Mouse (Mus musculus) testis, adult 2 months (tissue): ENCODE results near the gene Paqr7.

ENCODE experiments used
- CTCF ChIP-seq: fragments of 200-500 bp; IDR thresholded peaks from 2 replicates; pipeline ENCODE4 v1.5.1; 2012; ENCODE audit warnings: low read depth, mild to moderate bottlenecking, inconsistent platforms, low read length, moderate library complexity; ENCODE audit not compliant: control insufficient read depth, insufficient read depth, insufficient replicate concordance
- POLR2A ChIP-seq: fragments of 200-500 bp; IDR thresholded peaks from 2 replicates; pipeline ENCODE4 v1.6.1; 2012; ENCODE audit warnings: low read depth, mild to moderate bottlenecking, inconsistent platforms, low read length, moderate library complexity; ENCODE audit not compliant: control insufficient read depth

- TF ChIP-seq CTCF (no peak), POLR2A (peak; percentile 98)
These were observed 28.3 kb upstream of the Paqr7 start, which contains the start of gene Stmn1 for GRCm38 (mm10) chr4:134468215-134468575.
